Mouse (Mus musculus): Measurements from ENCODE around the gene Zfp697. TPM values are rescaled to one million over a fixed set of nuclear protein-coding genes. Genes with fewer than 3 reads are reported as not detected.
"Not testable (repeated sequence)": the region's sequence is repeated elsewhere in the genome, so short reads cannot be mapped to it uniquely, and the experiment has no call there.

Gene Zfp697
- polyA plus RNA-seq, 1 experiment from 2014 or later, result 5.8 TPM

GRCm38 (mm10) chr3:98410619-98411580 lies 28.6 kb downstream of the Zfp697 start:
- H3K9me3 ChIP-seq; H3K4me2 ChIP-seq; H3K9ac ChIP-seq; H3K36me3 ChIP-seq; ATAC-seq (ENCODE audit: insufficient read depth, low FRiP score, low read depth); H3K27me3 ChIP-seq (replicated peaks); H3K4me1 ChIP-seq; H3K27ac ChIP-seq; H3K4me3 ChIP-seq (replicated peaks): not testable (repeated sequence)
- 87% methylated on average over 17 of the region's 27 CpGs for WGBS

GRCm38 (mm10) chr3:98413733-98414132 lies 31.5 kb downstream of the Zfp697 start:
- Histone ChIP-seq H3K4me2 (no peak overlapping the region), H3K9me3 (no peaks in the 10 kb centered on the region), H3K27ac (no peak overlapping the region), H3K36me3 (no peaks in the 10 kb centered on the region; the same call in 1 of the 2 replicates), H3K9ac (no peak overlapping the region), H3K27me3 (replicated peaks) (no peaks in the 10 kb centered on the region), H3K4me3 (replicated peaks) (no peak overlapping the region), H3K4me1 (peaks cover 11% of the 10 kb centered on the region)
- ATAC-seq (ENCODE audit: insufficient read depth, low FRiP score, low read depth), result no peak
- WGBS, result 63% methylated on average over 2 of the region's 2 CpGs

DNA sequence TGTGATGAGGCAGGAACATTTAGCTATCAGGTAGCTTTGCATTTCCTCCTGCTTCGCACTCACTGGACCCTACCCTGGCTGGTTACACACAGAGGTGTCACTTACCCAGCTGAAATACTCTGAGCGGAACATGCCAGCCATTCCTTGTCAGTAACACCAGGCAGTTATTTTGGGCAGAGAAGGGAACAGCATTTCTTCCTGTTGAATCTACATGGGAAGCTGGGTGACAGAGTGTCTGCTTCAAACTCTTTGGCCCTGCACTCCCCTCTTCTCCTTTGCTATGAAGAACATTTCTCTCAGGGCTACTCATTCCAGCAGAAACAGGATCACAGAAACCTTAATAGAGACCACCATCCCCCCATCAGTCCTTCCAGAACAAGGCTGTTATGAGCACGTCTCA lies 32.0 kb downstream of the Zfp697 start:
- no peaks in the 10 kb centered on the region for H3K27me3 ChIP-seq (replicated peaks)
- no peaks in the 10 kb centered on the region for H3K9me3 ChIP-seq
- no peak overlapping the region for H3K4me2 ChIP-seq
- H3K4me1 ChIP-seq, result peaks cover 11% of the 10 kb centered on the region
- 80% methylated on average over 3 of the region's 3 CpGs for WGBS
- H3K27ac ChIP-seq, result no peak overlapping the region; the same call in 1 of the 2 replicates
- ATAC-seq (ENCODE audit: insufficient read depth, low FRiP score, low read depth), result no peak
- H3K4me3 ChIP-seq (replicated peaks), result no peak overlapping the region
- no peaks in the 10 kb centered on the region; the same call in 1 of the 2 replicates for H3K36me3 ChIP-seq
- H3K9ac ChIP-seq, result no peak overlapping the region

- no peak overlapping the region for H3K27ac ChIP-seq
- no peak for ATAC-seq (ENCODE audit: insufficient read depth, low FRiP score, low read depth)
These were observed 34.4 kb downstream of the Zfp697 start for GRCm38 (mm10) chr3:98416426-98417250.

GRCm38 (mm10) chr3:98417328-98417727 lies 35.1 kb downstream of the Zfp697 start:
- Histone ChIP-seq H3K9me3 (no peaks in the 10 kb centered on the region), H3K4me2 (no peak overlapping the region), H3K9ac (no peak overlapping the region), H3K4me1 (peaks cover 11% of the 10 kb centered on the region), H3K36me3 (no peaks in the 10 kb centered on the region; the same call in 1 of the 2 replicates), H3K27ac (no peak overlapping the region), H3K27me3 (replicated peaks) (no peaks in the 10 kb centered on the region), H3K4me3 (replicated peaks) (no peak overlapping the region)
- peak; percentile 64; the same call in 1 of the 2 replicates for ATAC-seq (ENCODE audit: insufficient read depth, low FRiP score, low read depth)
- WGBS, result 37% methylated on average over 4 of the region's 4 CpGs

More at GRCm38 (mm10) chr3:98416426-98417250, 34.4 kb downstream of the Zfp697 start:
- H3K27me3 ChIP-seq (replicated peaks), result no peaks in the 10 kb centered on the region
- H3K4me1 ChIP-seq, result peaks cover 11% of the 10 kb centered on the region
- H3K9ac ChIP-seq, result no peak overlapping the region
- H3K36me3 ChIP-seq, result no peaks in the 10 kb centered on the region; the same call in 1 of the 2 replicates
- H3K9me3 ChIP-seq, result no peaks in the 10 kb centered on the region
- H3K4me2 ChIP-seq, result no peak overlapping the region
- H3K4me3 ChIP-seq (replicated peaks), result no peak overlapping the region
- 69% methylated on average over 5 of the region's 5 CpGs for WGBS

DNA sequence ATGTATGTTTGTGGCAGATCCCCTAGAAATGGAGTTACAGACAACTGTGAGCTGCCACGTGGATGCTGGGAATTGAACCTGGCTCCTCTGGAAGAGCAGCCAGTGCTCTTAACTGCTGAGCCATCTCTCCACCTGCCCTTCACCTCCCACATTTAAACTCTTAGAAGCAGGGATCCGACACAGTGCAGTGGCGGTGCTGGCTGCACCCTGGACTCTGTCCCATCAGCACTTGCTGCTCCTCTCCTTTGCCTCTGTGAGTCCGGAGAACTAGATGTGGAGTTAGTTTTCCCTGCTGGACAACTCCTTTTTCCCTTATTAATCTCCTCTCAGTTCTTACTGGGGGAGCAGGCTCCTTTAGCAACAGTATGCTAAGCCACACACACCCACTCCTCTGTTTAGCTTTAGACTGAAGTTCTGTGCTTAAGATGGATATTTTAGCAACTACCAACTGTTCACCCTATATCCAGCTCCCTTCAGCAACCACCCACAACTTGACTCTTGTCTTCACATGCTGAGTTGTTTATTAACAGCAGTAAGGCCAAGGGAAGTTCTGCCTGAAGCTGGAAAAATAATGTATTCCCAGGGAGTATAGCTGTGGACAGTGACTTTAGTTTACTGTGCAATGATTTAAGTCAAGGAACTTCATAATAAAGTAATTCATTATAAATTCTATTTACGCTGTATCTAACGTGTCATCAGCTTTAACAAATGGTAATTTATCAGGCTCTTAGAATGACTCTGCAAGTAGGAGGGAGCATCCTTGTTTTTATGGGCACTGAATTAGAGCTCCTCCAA lies 36.9 kb downstream of the Zfp697 start:
- ATAC-seq (ENCODE audit: insufficient read depth, low FRiP score, low read depth), result no peak
- Histone ChIP-seq H3K27me3 (replicated peaks) (no peaks in the 10 kb centered on the region), H3K9me3 (no peaks in the 10 kb centered on the region), H3K4me2 (no peak overlapping the region), H3K4me3 (replicated peaks) (no peak overlapping the region), H3K9ac (no peak overlapping the region), H3K4me1 (peaks cover 11% of the 10 kb centered on the region), H3K27ac (no peak overlapping the region), H3K36me3 (no peaks in the 10 kb centered on the region)
- 50% methylated on average over 6 of the region's 6 CpGs for WGBS

DNA sequence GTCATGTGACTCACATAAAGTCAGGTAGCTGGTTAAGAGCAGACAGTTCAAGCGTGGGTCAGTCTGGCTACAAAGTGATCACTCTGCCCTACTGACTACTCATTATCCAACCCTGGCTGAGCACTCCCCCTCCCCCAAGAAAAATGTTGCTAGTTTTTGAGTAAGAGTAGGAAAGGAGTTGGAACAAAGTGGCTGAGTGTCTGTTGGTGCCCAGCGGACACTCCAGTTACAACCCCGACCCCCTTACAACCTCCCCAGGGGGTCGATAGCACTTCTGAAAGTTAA lies 37.5 kb downstream of the Zfp697 start:
- H3K4me1 ChIP-seq, result peaks cover 11% of the 10 kb centered on the region
- WGBS, result 47% methylated on average over 4 of the region's 4 CpGs
- H3K9ac ChIP-seq, result no peak overlapping the region
- H3K4me2 ChIP-seq, result no peak overlapping the region
- H3K9me3 ChIP-seq, result no peaks in the 10 kb centered on the region
- H3K4me3 ChIP-seq (replicated peaks), result no peak overlapping the region
- no peak overlapping the region for H3K27ac ChIP-seq
- ATAC-seq (ENCODE audit: insufficient read depth, low FRiP score, low read depth), result peak; percentile 32; the same call in 1 of the 2 replicates
- no peaks in the 10 kb centered on the region for H3K27me3 ChIP-seq (replicated peaks)
- no peaks in the 10 kb centered on the region for H3K36me3 ChIP-seq

- peaks cover 8% of the 10 kb centered on the region for H3K4me1 ChIP-seq
- no peaks in the 10 kb centered on the region for H3K9me3 ChIP-seq
- no peak overlapping the region for H3K4me3 ChIP-seq (replicated peaks)
- peaks cover 3% of the 10 kb centered on the region for H3K27me3 ChIP-seq (replicated peaks)
- H3K36me3 ChIP-seq, result no peaks in the 10 kb centered on the region
- no peak for ATAC-seq (ENCODE audit: insufficient read depth, low FRiP score, low read depth)
- WGBS, result 74% methylated on average over 4 of the region's 4 CpGs
- no peak overlapping the region for H3K27ac ChIP-seq
- H3K4me2 ChIP-seq, result no peak overlapping the region
- no peak overlapping the region for H3K9ac ChIP-seq
These were observed 40.7 kb downstream of the Zfp697 start for GRCm38 (mm10) chr3:98422926-98423325.

GRCm38 (mm10) chr3:98426749-98427148 lies 44.5 kb downstream of the Zfp697 start:
- no peak overlapping the region for H3K9ac ChIP-seq
- H3K27me3 ChIP-seq (replicated peaks), result peaks cover 16% of the 10 kb centered on the region
- no peak for ATAC-seq (ENCODE audit: insufficient read depth, low FRiP score, low read depth)
- H3K4me2 ChIP-seq, result peak overlapping the region; percentile 99
- H3K9me3 ChIP-seq, result no peaks in the 10 kb centered on the region
- peaks cover 14% of the 10 kb centered on the region for H3K4me1 ChIP-seq
- no peak overlapping the region for H3K27ac ChIP-seq
- peak overlapping the region; percentile 58 for H3K4me3 ChIP-seq (replicated peaks)
- 47% methylated on average over 5 of the region's 5 CpGs for WGBS
- H3K36me3 ChIP-seq, result no peaks in the 10 kb centered on the region

- Histone ChIP-seq H3K4me1 (peaks cover 14% of the 10 kb centered on the region), H3K4me2 (peak overlapping the region; percentile 99), H3K9ac (no peak overlapping the region), H3K27ac (no peak overlapping the region), H3K4me3 (replicated peaks) (peak overlapping the region; percentile 58), H3K9me3 (no peaks in the 10 kb centered on the region), H3K36me3 (no peaks in the 10 kb centered on the region), H3K27me3 (replicated peaks) (peaks cover 16% of the 10 kb centered on the region)
- no peak; the same call in 1 of the 2 replicates for ATAC-seq (ENCODE audit: insufficient read depth, low FRiP score, low read depth)
- 3% methylated on average over 23 of the region's 23 CpGs for WGBS
These were observed 45.0 kb downstream of the Zfp697 start for GRCm38 (mm10) chr3:98427260-98427599.

DNA sequence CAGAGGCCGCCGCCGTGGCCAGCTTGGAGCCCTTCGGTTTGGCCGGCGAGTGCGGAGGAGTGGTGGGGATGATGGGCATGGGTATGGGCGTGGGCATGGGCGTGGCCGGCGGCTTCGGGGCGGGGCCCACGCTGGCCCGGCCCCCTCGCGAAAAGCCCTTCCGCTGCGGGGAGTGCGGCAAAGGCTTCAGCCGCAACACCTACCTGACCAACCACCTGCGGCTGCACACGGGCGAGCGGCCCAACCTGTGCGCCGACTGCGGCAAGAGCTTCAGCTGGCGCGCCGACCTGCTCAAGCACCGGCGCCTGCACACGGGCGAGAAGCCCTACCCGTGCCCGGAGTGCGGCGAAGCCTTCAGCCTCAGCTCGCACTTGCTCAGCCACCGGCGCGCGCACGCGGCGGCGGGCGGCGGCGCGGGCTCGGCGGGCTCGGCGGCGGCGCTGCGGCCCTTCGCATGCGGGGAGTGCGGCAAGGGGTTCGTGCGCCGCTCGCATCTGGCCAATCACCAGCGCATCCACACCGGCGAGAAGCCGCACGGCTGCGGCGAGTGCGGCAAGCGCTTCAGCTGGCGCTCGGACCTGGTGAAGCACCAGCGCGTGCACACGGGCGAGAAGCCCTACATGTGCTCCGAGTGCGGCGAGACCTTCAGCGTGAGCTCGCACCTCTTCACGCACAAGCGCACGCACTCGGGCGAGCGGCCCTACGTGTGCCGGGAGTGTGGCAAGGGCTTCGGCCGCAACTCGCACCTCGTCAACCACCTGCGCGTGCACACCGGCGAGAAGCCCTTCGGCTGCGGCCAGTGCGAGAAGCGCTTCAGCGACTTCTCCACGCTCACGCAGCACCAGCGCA lies 45.6 kb downstream of the Zfp697 start:
- under 1% methylated on average over 110 of the region's 110 CpGs for WGBS
- H3K9me3 ChIP-seq, result no peaks in the 10 kb centered on the region
- ATAC-seq (ENCODE audit: insufficient read depth, low FRiP score, low read depth), result peak; percentile 93

More for the DNA sequence above, 45.6 kb downstream of the Zfp697 start:
- Histone ChIP-seq H3K27me3 (replicated peaks) (peaks cover 16% of the 10 kb centered on the region), H3K27ac (no peak overlapping the region), H3K36me3 (no peaks in the 10 kb centered on the region), H3K9ac (0 out of 2 replicates have a peak overlapping the region, but pooled peaks have one; percentile 12), H3K4me1 (peaks cover 14% of the 10 kb centered on the region), H3K4me3 (replicated peaks) (peak overlapping the region; percentile 58), H3K4me2 (peak overlapping the region; percentile 99)

Measured in stomach, embryonic 15.5 days (tissue).